Mouse (Mus musculus): ENCODE data around the gene Satb1. TPM values are rescaled to one million over a fixed set of nuclear protein-coding genes. Genes with fewer than 3 reads are reported as not detected.

Satb1 gene
- polyA plus RNA-seq (2016; fragmentation: Nextera tagmentation; extraction: Ambion mirVana): 2.4 and 2.7 TPM in 2 replicates

- H3K27me3 ChIP-seq (replicated peaks): peaks cover 69% of the 10 kb centered on the region
- H3K9me3 ChIP-seq (replicated peaks): no peaks in the 10 kb centered on the region
- peaks cover 12% of the 10 kb centered on the region; the same call in 1 of the 2 replicates for H3K4me1 ChIP-seq
- H3K9ac ChIP-seq: peak within 1 kb of the TSS; percentile 53; the same call in 1 of the 2 replicates
- peak within 1 kb of the TSS; percentile 83 for H3K4me2 ChIP-seq
- H3K27ac ChIP-seq: no peak within 1 kb of the TSS
- no peaks in the 10 kb centered on the region for H3K36me3 ChIP-seq
- peak; percentile 73 for ATAC-seq
- H3K4me3 ChIP-seq: peak within 1 kb of the TSS; percentile 62
- WGBS (ENCODE audit: insufficient replicate concordance): under 1% methylated on average over 42 of the region's 52 CpGs
Measured at GRCm38 (mm10) chr17:51832900-51833577, at the start of gene Satb1. TSS of gene Satb1 (minus strand) at chr17:51833290.

DNA sequence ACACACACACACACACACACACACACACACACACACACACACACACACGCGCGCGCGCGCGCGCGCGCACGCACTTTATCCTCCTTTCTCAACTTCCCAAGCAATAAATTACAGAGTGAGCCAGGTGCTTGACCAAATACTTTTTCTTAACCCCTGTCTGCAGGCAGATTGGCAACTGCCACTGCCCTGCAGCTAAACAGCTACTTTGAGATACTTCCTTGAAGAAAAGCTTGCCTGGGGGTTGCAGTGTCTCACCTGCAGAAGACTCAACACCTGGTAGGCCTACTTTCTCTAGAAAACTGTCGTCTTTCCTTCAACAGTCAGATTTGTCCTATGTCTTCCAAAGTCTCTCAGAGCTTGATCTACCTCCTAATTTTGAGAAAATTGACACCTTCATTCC is 49.5 kb upstream of the Satb1 start:
- Histone ChIP-seq H3K4me3 (no peak overlapping the region), H3K27me3 (replicated peaks) (no peaks in the 10 kb centered on the region), H3K27ac (no peak overlapping the region), H3K9me3 (replicated peaks) (no peaks in the 10 kb centered on the region), H3K4me2 (no peak overlapping the region), H3K9ac (no peak overlapping the region), H3K36me3 (no peaks in the 10 kb centered on the region), H3K4me1 (no peaks in the 10 kb centered on the region)
- no peak for ATAC-seq
- 95% methylated on average over 12 of the region's 12 CpGs for WGBS (ENCODE audit: insufficient replicate concordance)

GRCm38 (mm10) chr17:51880895-51881622 is 48.0 kb upstream of the Satb1 start:
- WGBS (ENCODE audit: insufficient replicate concordance): 58% methylated on average over 8 of the region's 8 CpGs
- H3K9me3 ChIP-seq (replicated peaks): no peaks in the 10 kb centered on the region

GRCm38 (mm10) chr17:51880221-51880620 is 47.1 kb upstream of the Satb1 start:
- no peak for ATAC-seq
- H3K9me3 ChIP-seq (replicated peaks): no peaks in the 10 kb centered on the region
- WGBS (ENCODE audit: insufficient replicate concordance): 62% methylated on average over 9 of the region's 9 CpGs
- no peak overlapping the region for H3K27ac ChIP-seq
- H3K4me1 ChIP-seq: no peaks in the 10 kb centered on the region
- no peaks in the 10 kb centered on the region for H3K36me3 ChIP-seq
- no peak overlapping the region for H3K4me3 ChIP-seq
- no peak overlapping the region for H3K4me2 ChIP-seq
- no peaks in the 10 kb centered on the region for H3K27me3 ChIP-seq (replicated peaks)
- no peak overlapping the region for H3K9ac ChIP-seq

More at GRCm38 (mm10) chr17:51880895-51881622, 48.0 kb upstream of the Satb1 start:
- H3K27ac ChIP-seq: no peak overlapping the region
- no peaks in the 10 kb centered on the region for H3K27me3 ChIP-seq (replicated peaks)
- H3K36me3 ChIP-seq: no peaks in the 10 kb centered on the region
- H3K4me3 ChIP-seq: no peak overlapping the region
- no peak overlapping the region for H3K9ac ChIP-seq
- H3K4me2 ChIP-seq: no peak overlapping the region
- H3K4me1 ChIP-seq: no peaks in the 10 kb centered on the region
- ATAC-seq: no peak

DNA sequence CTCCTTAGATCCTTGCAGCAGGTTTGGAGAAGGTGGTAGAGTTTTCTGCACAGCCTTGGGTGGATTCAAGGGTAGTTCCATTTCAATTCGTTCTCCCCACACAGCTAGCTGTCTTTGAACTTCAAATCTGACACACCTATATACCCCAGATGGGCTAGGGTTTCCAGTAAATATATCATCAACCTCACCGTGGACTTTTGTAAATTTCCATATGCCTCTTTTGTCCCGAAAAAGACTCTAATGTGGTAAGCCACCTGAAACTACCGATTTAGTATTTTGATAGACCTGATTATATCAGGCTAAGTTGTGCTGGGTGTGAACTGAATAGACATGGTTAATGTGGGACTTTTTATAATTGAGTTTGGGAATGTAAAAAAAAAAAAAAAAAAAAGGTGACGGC is 46.6 kb upstream of the Satb1 start:
- H3K27me3 ChIP-seq (replicated peaks): no peaks in the 10 kb centered on the region
- H3K36me3 ChIP-seq: no peaks in the 10 kb centered on the region
- H3K9ac ChIP-seq: no peak overlapping the region
- no peaks in the 10 kb centered on the region for H3K4me1 ChIP-seq
- no peak overlapping the region for H3K4me2 ChIP-seq
- 66% methylated on average over 5 of the region's 5 CpGs for WGBS (ENCODE audit: insufficient replicate concordance)
- H3K9me3 ChIP-seq (replicated peaks): no peaks in the 10 kb centered on the region
- ATAC-seq: no peak
- no peak overlapping the region for H3K4me3 ChIP-seq
- H3K27ac ChIP-seq: no peak overlapping the region

- Histone ChIP-seq H3K4me3 (no peak overlapping the region), H3K9ac (no peak overlapping the region), H3K4me1 (no peaks in the 10 kb centered on the region), H3K4me2 (no peak overlapping the region), H3K36me3 (no peaks in the 10 kb centered on the region), H3K9me3 (replicated peaks) (no peaks in the 10 kb centered on the region), H3K27me3 (replicated peaks) (no peaks in the 10 kb centered on the region), H3K27ac (no peak overlapping the region)
- 68% methylated on average over 2 of the region's 2 CpGs for WGBS (ENCODE audit: insufficient replicate concordance)
- no peak for ATAC-seq
Measured at GRCm38 (mm10) chr17:51879171-51879570, 46.1 kb upstream of the Satb1 start.

GRCm38 (mm10) chr17:51876471-51876870 is 43.4 kb upstream of the Satb1 start:
- Histone ChIP-seq H3K36me3 (no peaks in the 10 kb centered on the region), H3K9ac (no peak overlapping the region), H3K27me3 (replicated peaks) (no peaks in the 10 kb centered on the region), H3K9me3 (replicated peaks) (no peaks in the 10 kb centered on the region), H3K4me1 (no peaks in the 10 kb centered on the region), H3K4me2 (no peak overlapping the region), H3K4me3 (no peak overlapping the region), H3K27ac (no peak overlapping the region)
- 72% methylated on average over 5 of the region's 5 CpGs for WGBS (ENCODE audit: insufficient replicate concordance)
- no peak for ATAC-seq

GRCm38 (mm10) chr17:51857616-51858015 is 24.5 kb upstream of the Satb1 start:
- Histone ChIP-seq H3K36me3 (no peaks in the 10 kb centered on the region), H3K27ac (no peak overlapping the region), H3K9me3 (replicated peaks) (no peaks in the 10 kb centered on the region), H3K4me2 (no peak overlapping the region), H3K4me3 (no peak overlapping the region), H3K4me1 (no peaks in the 10 kb centered on the region), H3K9ac (no peak overlapping the region), H3K27me3 (replicated peaks) (no peaks in the 10 kb centered on the region)
- 82% methylated on average over 4 of the region's 4 CpGs for WGBS (ENCODE audit: insufficient replicate concordance)
- ATAC-seq: no peak

DNA sequence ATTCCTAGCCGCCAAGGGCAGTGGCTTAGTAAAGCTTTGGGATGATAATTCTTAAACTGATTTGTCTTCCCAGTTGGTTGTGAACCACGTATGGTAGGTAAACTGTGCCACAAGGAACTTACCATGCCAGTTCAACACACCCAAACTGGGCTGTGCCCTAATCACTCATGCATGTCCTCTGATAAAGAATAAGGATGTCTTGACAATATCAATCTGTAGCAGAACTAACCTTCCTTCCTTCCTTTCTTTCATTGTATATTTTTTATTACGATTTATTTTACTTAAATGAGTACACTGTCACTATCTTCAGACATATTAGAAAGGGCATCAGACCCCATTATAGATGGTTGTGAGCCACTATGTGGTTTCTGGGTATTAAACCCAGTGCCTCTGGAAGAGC is 23.2 kb upstream of the Satb1 start:
- no peaks in the 10 kb centered on the region for H3K9me3 ChIP-seq (replicated peaks)
- no peaks in the 10 kb centered on the region for H3K36me3 ChIP-seq
- no peaks in the 10 kb centered on the region for H3K4me1 ChIP-seq
- WGBS (ENCODE audit: insufficient replicate concordance): 57% methylated on average over 3 of the region's 3 CpGs
- no peak overlapping the region for H3K27ac ChIP-seq
- no peak overlapping the region for H3K4me2 ChIP-seq
- no peak for ATAC-seq
- no peak overlapping the region for H3K4me3 ChIP-seq
- no peak overlapping the region for H3K9ac ChIP-seq
- no peaks in the 10 kb centered on the region for H3K27me3 ChIP-seq (replicated peaks)

DNA sequence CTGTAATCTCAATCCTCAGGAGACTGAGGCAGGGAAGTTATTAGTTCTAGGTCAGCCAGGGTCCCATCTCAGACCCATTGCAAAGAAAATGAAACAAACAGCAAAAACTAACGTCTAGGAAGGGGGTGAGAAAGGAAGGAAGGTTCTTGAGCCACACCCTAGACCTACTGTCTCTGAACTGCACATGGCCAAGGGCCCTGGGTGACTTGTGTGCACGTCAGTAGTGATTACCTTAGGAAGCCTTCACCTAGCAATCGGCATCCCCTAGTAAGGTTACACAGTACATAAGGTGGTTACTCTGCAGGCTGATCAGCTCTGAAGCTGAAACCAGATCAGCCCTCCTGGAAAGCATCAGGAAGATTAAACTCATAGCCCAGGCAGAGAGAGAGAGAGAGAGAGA is 22.2 kb upstream of the Satb1 start:
- Histone ChIP-seq H3K4me2 (no peak overlapping the region), H3K9ac (no peak overlapping the region), H3K4me1 (no peaks in the 10 kb centered on the region), H3K36me3 (no peaks in the 10 kb centered on the region), H3K27ac (no peak overlapping the region), H3K9me3 (replicated peaks) (no peaks in the 10 kb centered on the region), H3K27me3 (replicated peaks) (no peaks in the 10 kb centered on the region), H3K4me3 (no peak overlapping the region)
- WGBS (ENCODE audit: insufficient replicate concordance): 53% methylated on average over 3 of the region's 3 CpGs
- ATAC-seq: no peak

DNA sequence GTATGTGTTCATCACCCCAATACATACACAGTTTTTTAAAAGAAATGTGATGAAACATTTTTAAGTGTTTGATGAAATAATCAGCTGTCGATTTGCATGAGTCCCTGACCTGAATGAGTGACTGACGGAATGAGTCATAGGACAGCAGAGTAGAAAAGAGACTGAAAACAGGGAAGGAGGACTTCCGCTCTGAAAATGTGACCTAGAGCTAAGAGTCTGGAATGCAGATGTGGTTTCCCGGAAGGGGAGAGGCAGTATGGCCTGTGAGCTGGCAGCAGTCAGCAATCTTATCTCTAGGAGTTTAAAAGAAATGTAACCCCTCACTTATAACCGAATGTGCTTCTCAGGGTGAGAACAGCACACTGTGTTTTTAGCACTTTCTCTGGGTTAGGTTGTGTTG is 20.9 kb upstream of the Satb1 start:
- Histone ChIP-seq H3K4me3 (no peak overlapping the region), H3K9ac (no peak overlapping the region), H3K36me3 (no peaks in the 10 kb centered on the region), H3K27me3 (replicated peaks) (no peaks in the 10 kb centered on the region), H3K9me3 (replicated peaks) (no peaks in the 10 kb centered on the region), H3K4me1 (no peaks in the 10 kb centered on the region), H3K27ac (no peak overlapping the region), H3K4me2 (no peak overlapping the region)
- ATAC-seq: no peak
- 42% methylated on average over 5 of the region's 5 CpGs for WGBS (ENCODE audit: insufficient replicate concordance)

DNA sequence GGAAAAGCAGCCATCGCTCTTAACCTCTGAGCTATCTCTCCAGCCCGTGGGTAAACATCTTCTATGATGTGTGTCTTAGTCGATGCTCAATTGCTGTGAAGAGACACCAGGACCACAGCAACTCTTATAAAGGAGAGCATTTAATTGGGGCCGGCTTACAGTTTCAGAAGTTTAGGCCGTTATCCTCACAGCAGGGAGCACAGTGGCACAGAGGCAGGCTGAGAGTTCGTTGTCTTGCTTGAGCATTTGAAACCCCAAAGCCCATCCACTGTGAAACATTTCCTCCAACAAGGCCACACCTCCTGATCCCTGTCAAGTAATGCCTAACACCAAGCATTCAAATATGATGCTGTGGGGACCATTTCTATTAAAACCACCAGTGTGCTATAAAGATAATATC is 7.5 kb upstream of the Satb1 start:
- Histone ChIP-seq H3K4me3 (no peak overlapping the region), H3K4me1 (no peaks in the 10 kb centered on the region), H3K9ac (no peak overlapping the region), H3K36me3 (no peaks in the 10 kb centered on the region), H3K4me2 (no peak overlapping the region), H3K9me3 (replicated peaks) (no peaks in the 10 kb centered on the region), H3K27ac (no peak overlapping the region), H3K27me3 (replicated peaks) (peaks cover 8% of the 10 kb centered on the region)
- WGBS (ENCODE audit: insufficient replicate concordance): 71% methylated on average over 6 of the region's 6 CpGs
- no peak for ATAC-seq
